Mouse (Mus musculus) heart, adult 11 months (tissue): Measurements from ENCODE around the gene Olfr15.
A peak's percentile ranks its signal among the peaks of the same experiment; 100 is the strongest.

Source experiments
- DNase-seq: peaks from one replicate; pipeline ENCODE4 v3.0.0; 2022

Olfr15 gene

GRCm38 (mm10) chr16:3830588-3831109 is at the start of gene Olfr15:
Gene Olfr15, plus strand, starts transcription at chr16:3830878.
- peak; percentile 19 for DNase-seq

- DNase-seq = no peak
Observed at GRCm38 (mm10) chr16:3781237-3781636, 49.4 kb upstream of the Olfr15 start.

- DNase-seq = no peak
Observed at GRCm38 (mm10) chr16:3788394-3788793, 42.3 kb upstream of the Olfr15 start.

GRCm38 (mm10) chr16:3808176-3808575 is 22.5 kb upstream of the Olfr15 start:
- peak; percentile 56 for DNase-seq

- DNase-seq = peak; percentile 40
Observed at GRCm38 (mm10) chr16:3814667-3815066, 16.0 kb upstream of the Olfr15 start.

- DNase-seq = peak; percentile 87
Observed at GRCm38 (mm10) chr16:3820202-3820601, 10.5 kb upstream of the Olfr15 start.

GRCm38 (mm10) chr16:3828021-3828420 is 2.7 kb upstream of the Olfr15 start:
- DNase-seq = peak; percentile 19

- peak; percentile 75 for DNase-seq
Observed at GRCm38 (mm10) chr16:3829727-3830126, 951 bp upstream of the Olfr15 start.

GRCm38 (mm10) chr16:3835461-3835860 is 4.8 kb downstream of the Olfr15 start:
- peak; percentile 59 for DNase-seq

GRCm38 (mm10) chr16:3839157-3839885 is 8.6 kb downstream of the Olfr15 start:
- no peak for DNase-seq

GRCm38 (mm10) chr16:3842989-3843388 is 12.3 kb downstream of the Olfr15 start:
- DNase-seq = peak; percentile 11

GRCm38 (mm10) chr16:3843796-3844195 is 13.1 kb downstream of the Olfr15 start:
- DNase-seq = no peak

- DNase-seq = peak; percentile 100
Observed at GRCm38 (mm10) chr16:3846711-3847518, 16.2 kb downstream of the Olfr15 start, which contains the start of gene Zfp174. Gene Zfp174, plus strand, starts transcription at chr16:3847268.

- no peak for DNase-seq
Observed at GRCm38 (mm10) chr16:3847871-3848270, 17.2 kb downstream of the Olfr15 start.

GRCm38 (mm10) chr16:3848416-3848815 is 17.7 kb downstream of the Olfr15 start:
- no peak for DNase-seq

GRCm38 (mm10) chr16:3851301-3851700 is 20.6 kb downstream of the Olfr15 start:
- peak; percentile 56 for DNase-seq

- peak; percentile 42 for DNase-seq
Observed at GRCm38 (mm10) chr16:3852586-3852985, 21.9 kb downstream of the Olfr15 start.

GRCm38 (mm10) chr16:3854437-3855182 is 23.9 kb downstream of the Olfr15 start:
- DNase-seq = peak; percentile 79

- DNase-seq = peak; percentile 17
Observed at GRCm38 (mm10) chr16:3855776-3856175, 25.1 kb downstream of the Olfr15 start.

- peak; percentile 15 for DNase-seq
Observed at GRCm38 (mm10) chr16:3859254-3859653, 28.6 kb downstream of the Olfr15 start.

- DNase-seq = no peak
Observed at GRCm38 (mm10) chr16:3871815-3872214, 41.1 kb downstream of the Olfr15 start.

- peak; percentile 99 for DNase-seq
Observed at GRCm38 (mm10) chr16:3872216-3873047, 41.8 kb downstream of the Olfr15 start, which contains the start of gene Naa60. Gene Naa60, plus strand, starts transcription at chr16:3872375.
